ENCODE assay signal across 9 mouse cellular contexts in genomic region chr15:6873807-6874600, GRCm38 (mm10). TPM values are rescaled to one million over a fixed set of nuclear protein-coding genes. Genes with fewer than 3 reads are reported as not detected.
DNase-seq lines count a peak whose midpoint lies in the region; ATAC-seq and TF ChIP-seq lines count a peak whose summit lies in the region.
"Had no signal": no experiment of that assay in that cellular context is flagged by ENCODE, and none has a peak within 500 bp of the region (broad histone marks: within the 10 kb centered on the region; RNA-seq: fewer than 3 reads in every experiment).

No protein-coding gene starts in this region.

- H3K4me2 ChIP-seq in intestine, embryonic 14.5 days (ENCODE audit: low read length) = peak overlapping the region; percentile 69
- H3K4me2 ChIP-seq in liver, embryonic 15.5 days = peak overlapping the region; percentile 64
- H3K4me2 ChIP-seq in neural tube, embryonic 14.5 days (ENCODE audit: low read depth, low read length) = peak overlapping the region; percentile 60

- no peaks in the 10 kb centered on the region for H3K36me3 ChIP-seq in intestine, embryonic 14.5 days (ENCODE audit: control insufficient read depth, insufficient read depth, low read length)
- H3K36me3 ChIP-seq in liver, embryonic 15.5 days (replicated peaks) = no peaks in the 10 kb centered on the region
- no peaks in the 10 kb centered on the region for H3K36me3 ChIP-seq in neural tube, embryonic 14.5 days (ENCODE audit: control insufficient read depth, insufficient read depth, low read length)

- no peak for TF ChIP-seq CTCF in Patski (IDR thresholded peaks at IDR 0.05)

- H3K4me1 ChIP-seq in brown adipose tissue, adult 24 weeks (ENCODE audit: control insufficient read depth, insufficient read depth, insufficient read length, low read length) = peaks cover 4% of the 10 kb centered on the region; the same call in 1 of the 2 replicates
- peaks cover 5% of the 10 kb centered on the region; the same call in 1 of the 2 replicates for H3K4me1 ChIP-seq in intestine, embryonic 14.5 days (replicated peaks; ENCODE audit: control insufficient read depth, insufficient read depth, low read length)
- H3K4me1 ChIP-seq in liver, embryonic 15.5 days (replicated peaks) = 0 out of 2 replicates have a peak, but pooled peaks cover 5% of the 10 kb centered on the region
- 0 out of 2 replicates have a peak, but pooled peaks cover 7% of the 10 kb centered on the region for H3K4me1 ChIP-seq in neural tube, embryonic 14.5 days (ENCODE audit: control insufficient read depth, insufficient read depth, low read length)

- 0 out of 2 replicates have a peak overlapping the region, but pooled peaks have one; percentile 29 for H3K9ac ChIP-seq in intestine, embryonic 14.5 days (ENCODE audit: low read length)
- no peak overlapping the region for H3K9ac ChIP-seq in liver, embryonic 15.5 days
- 0 out of 2 replicates have a peak overlapping the region, but pooled peaks have one; percentile 17 for H3K9ac ChIP-seq in neural tube, embryonic 14.5 days (replicated peaks; ENCODE audit: low read depth, low read length)

- WGBS in intestine, embryonic 14.5 days = 1% methylated on average over 52 of the region's 52 CpGs
- 1% methylated on average over 51 of the region's 52 CpGs for WGBS in liver, embryonic 15.5 days (ENCODE audit: insufficient replicate concordance)
- 1% methylated on average over 52 of the region's 52 CpGs for WGBS in neural tube, embryonic 14.5 days

- H3K4me3 ChIP-seq in brown adipose tissue, adult 24 weeks (ENCODE audit: insufficient read depth, low read depth, low read length) = peak overlapping the region; percentile 73
- H3K4me3 ChIP-seq in intestine, embryonic 14.5 days (ENCODE audit: low read depth, low read length) = peak overlapping the region; percentile 35
- peak overlapping the region; percentile 43 for H3K4me3 ChIP-seq in liver, embryonic 15.5 days (replicated peaks)
- H3K4me3 ChIP-seq in neural tube, embryonic 14.5 days (ENCODE audit: low read depth, low read length) = peak overlapping the region; percentile 35
- H3K4me3 ChIP-seq: erythroblast, embryonic 14.5 days had no signal

- peak; percentile 89 for ATAC-seq in Patski
- peak; percentile 47 for ATAC-seq in intestine, embryonic 14.5 days (replicated peaks; ENCODE audit: low FRiP score, low TSS enrichment, low read depth)
- no peak for ATAC-seq in liver, embryonic 15.5 days (ENCODE audit: insufficient read depth)
- ATAC-seq in neural tube, embryonic 14.5 days (ENCODE audit: low read depth) = peak; percentile 54; the same call in 1 of the 2 replicates
- no peak for ATAC-seq in inflammation-experienced regulatory T-cells, adult 6 months

- no peak for DNase-seq in Patski (ENCODE audit: low read depth, low spot score)
- DNase-seq in gastrocnemius, postnatal 4 days (ENCODE audit: low spot score in 2 of 2) = peak; percentile 57 to 76
- DNase-seq in intestine, embryonic 14.5 days (ENCODE audit: low spot score) = peak; percentile 78
- DNase-seq in cerebellum, postnatal 36 days = no peak

- H3K27me3 ChIP-seq in Patski = no peaks in the 10 kb centered on the region
- H3K27me3 ChIP-seq in intestine, embryonic 14.5 days (replicated peaks; ENCODE audit: control insufficient read depth, insufficient read depth, low read length) = peaks cover 19% of the 10 kb centered on the region
- peaks cover 48% of the 10 kb centered on the region for H3K27me3 ChIP-seq in liver, embryonic 15.5 days
- H3K27me3 ChIP-seq in neural tube, embryonic 14.5 days (ENCODE audit: control insufficient read depth, insufficient read depth, low read length) = 0 out of 2 replicates have a peak, but pooled peaks cover 8% of the 10 kb centered on the region

- peak overlapping the region; percentile 88 for H3K27ac ChIP-seq in brown adipose tissue, adult 24 weeks (replicated peaks; ENCODE audit: low read depth, low read length)
- H3K27ac ChIP-seq in intestine, embryonic 14.5 days (ENCODE audit: low read depth) = no peak overlapping the region
- H3K27ac ChIP-seq in liver, embryonic 15.5 days (replicated peaks) = no peak overlapping the region
- no peak overlapping the region for H3K27ac ChIP-seq in neural tube, embryonic 14.5 days (ENCODE audit: low read depth, low read length)

- POLR2A ChIA-PET in Patski (lab: Charles Lee) = interaction anchor here (0.7 to 2.1 kb wide), 4 partner anchors 9 to 262 kb away, joined by 3 to 8 read pairs (median 6); no protein-coding TSS in a partner anchor

- H3K9me3 ChIP-seq in intestine, embryonic 14.5 days (ENCODE audit: control insufficient read depth, low read length) = no peaks in the 10 kb centered on the region
- H3K9me3 ChIP-seq in liver, embryonic 15.5 days (replicated peaks) = no peaks in the 10 kb centered on the region
- H3K9me3 ChIP-seq in neural tube, embryonic 14.5 days (ENCODE audit: control insufficient read depth, low read length) = no peaks in the 10 kb centered on the region

- in situ Hi-C loops in Patski (cut with MboI; ENCODE audit: low pct_unique_long_range_greater_than_20kb) = no loop called here

- CTCF ChIA-PET in Patski (lab: Charles Lee) = interaction anchor here (2.0 kb wide), 1 partner anchor 9 kb away, joined by 9 read pairs; no protein-coding TSS in a partner anchor

RNA-seq across cellular contexts. Expression of gene Osmr, which starts 0.8 kb away (rescaled TPM):
- polyA plus RNA-seq in Patski (2021) = 92.0 TPM
- 3.4 and 3.7 TPM in 2 replicates for polyA plus RNA-seq in brown adipose tissue, adult 24 weeks (2012; ENCODE audit: insufficient read depth, insufficient read length, missing spikeins)
- total RNA-seq in gastrocnemius, postnatal 4 days (2021) = 1 to 10 TPM; 5.5 to 6.6 TPM
- polyA plus RNA-seq in intestine, embryonic 14.5 days (2014; fragmentation: Nextera tagmentation; extraction: Ambion mirVana) = 0.99 and 1.6 TPM in 2 replicates
- 0.25 and 0.33 TPM in 2 replicates for polyA plus RNA-seq in liver, embryonic 15.5 days (2015; fragmentation: Nextera tagmentation; extraction: Ambion mirVana)
- 1.7 and 1.9 TPM in 2 replicates for polyA plus RNA-seq in neural tube, embryonic 14.5 days (2014; fragmentation: Nextera tagmentation; extraction: Ambion mirVana)
- under 1 TPM in 1 of 3 experiments, not detected in 2; 0.26 TPM for polyA plus RNA-seq in inflammation-experienced regulatory T-cells, adult 6 months (2017; shearing (Covaris generic))
- polyA plus RNA-seq: erythroblast, embryonic 14.5 days had no signal

Comparison
In these comparisons a context has a peak if more than half of its experiments do, and no peak if none do; other contexts are left out.
1. ATAC-seq: peak in Patski (single experiment), intestine, embryonic 14.5 days (single experiment) and neural tube, embryonic 14.5 days (single experiment); none in liver, embryonic 15.5 days (single experiment) and inflammation-experienced regulatory T-cells, adult 6 months (single experiment).
2. DNase-seq: peak in gastrocnemius, postnatal 4 days (2 of 2) and intestine, embryonic 14.5 days (single experiment); none in Patski (single experiment) and cerebellum, postnatal 36 days (0 of 2).
3. RNA of gene Osmr, which starts 0.8 kb away (polyA plus RNA-seq): 92.0 TPM in Patski (single experiment); 3.4 to 3.7 TPM in brown adipose tissue, adult 24 weeks, 1.7 to 1.9 TPM in neural tube, embryonic 14.5 days, 0.99 to 1.6 TPM in intestine, embryonic 14.5 days, 0.25 to 0.33 TPM in liver, embryonic 15.5 days and 0.26 TPM in inflammation-experienced regulatory T-cells, adult 6 months; every median in the first group is over 10 times any median in the second.
4. Peak in every context shown above with its lines, with median percentiles within 50 percentile points of each other: H3K4me3 ChIP-seq and H3K4me2 ChIP-seq.